Mouse (Mus musculus): Measurements from ENCODE around the gene C2cd5. TPM values are rescaled to one million over a fixed set of nuclear protein-coding genes. Genes with fewer than 3 reads are reported as not detected.

Gene C2cd5
- polyA plus RNA-seq, 1 experiment from 2014 or later = 28.5 TPM

DNA sequence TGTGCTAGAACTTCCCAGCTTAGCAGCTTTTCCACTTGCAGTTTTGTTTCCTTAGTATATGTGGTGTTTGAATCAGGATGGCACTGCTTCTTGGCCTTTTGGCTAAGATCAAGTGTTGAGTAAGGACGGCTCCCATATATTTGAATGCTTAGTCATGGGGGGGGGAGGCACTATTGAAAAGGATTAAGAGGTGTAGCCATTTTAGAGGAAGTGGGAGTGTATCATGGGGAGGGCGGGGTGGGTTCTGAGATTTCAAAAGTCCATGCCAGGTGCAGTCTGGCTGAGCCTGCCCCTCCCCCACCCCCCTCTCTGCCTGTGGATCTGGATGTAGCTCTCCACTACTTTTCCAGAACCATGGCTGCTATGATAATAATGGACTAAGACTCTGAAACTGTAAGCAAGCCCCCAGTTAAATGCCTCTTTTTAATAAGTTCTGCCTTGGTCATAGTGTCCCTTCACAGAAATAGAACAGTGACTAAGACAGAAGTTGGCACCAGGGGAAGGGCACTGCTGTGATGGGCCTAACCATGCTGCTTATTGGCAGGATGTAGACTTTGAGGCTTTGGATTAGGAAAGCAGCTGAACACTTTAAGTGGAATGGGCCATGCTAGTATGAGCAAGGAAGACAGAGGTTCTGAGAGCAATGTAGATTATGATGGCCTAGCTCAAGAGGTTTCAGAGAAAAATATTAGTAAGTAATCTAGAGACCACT, 15.5 kb downstream of the C2cd5 start:
- 90% methylated on average over 2 of the region's 2 CpGs for WGBS
- peaks cover 67% of the 10 kb centered on the region for H3K36me3 ChIP-seq
- no peaks in the 10 kb centered on the region for H3K9me3 ChIP-seq
- H3K4me3 ChIP-seq = no peak overlapping the region
- H3K27me3 ChIP-seq (ENCODE audit: insufficient read depth, poor library complexity, severe bottlenecking) = no peaks in the 10 kb centered on the region
- no peak overlapping the region for H3K27ac ChIP-seq
- H3K4me1 ChIP-seq = no peaks in the 10 kb centered on the region
- no peak for DNase-seq (ENCODE audit: low spot score)

DNA sequence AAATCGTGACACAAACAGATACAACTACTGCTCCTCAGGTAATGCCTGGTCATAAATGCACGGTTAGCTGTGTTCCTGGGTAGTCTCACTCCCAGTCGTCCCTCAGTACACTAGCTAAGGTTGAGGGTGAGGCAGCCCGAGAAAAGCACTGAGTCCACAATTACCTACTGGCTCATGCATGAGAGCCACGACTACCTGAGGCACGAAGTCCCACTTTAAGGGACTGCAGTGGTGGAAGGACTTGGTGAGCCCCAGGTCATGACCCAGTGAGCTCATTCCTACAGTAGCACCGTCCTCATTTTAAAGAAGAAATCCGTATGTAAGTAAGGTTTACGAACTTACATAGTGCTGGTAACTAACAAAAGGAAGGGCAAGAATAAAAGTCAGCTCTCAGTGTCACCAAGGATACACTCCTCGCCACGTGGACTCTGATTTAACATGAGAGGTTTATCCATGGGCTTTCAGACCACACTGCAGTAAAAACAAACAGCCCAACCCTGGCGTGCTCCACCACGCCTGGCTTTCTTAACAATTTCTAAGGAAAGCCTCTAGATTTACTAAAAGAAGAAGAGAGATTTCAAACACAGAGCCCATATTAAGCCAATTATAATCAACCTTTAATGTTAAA, 18.3 kb downstream of the C2cd5 start:
- Histone ChIP-seq H3K27me3 (ENCODE audit: insufficient read depth, poor library complexity, severe bottlenecking) (no peaks in the 10 kb centered on the region), H3K27ac (no peak overlapping the region), H3K4me3 (no peak overlapping the region), H3K9me3 (no peaks in the 10 kb centered on the region), H3K4me1 (no peaks in the 10 kb centered on the region; the same call in 1 of the 2 replicates), H3K36me3 (peaks cover 70% of the 10 kb centered on the region)
- no peak for DNase-seq (ENCODE audit: low spot score)
- WGBS = 84% methylated on average over 13 of the region's 13 CpGs

DNA sequence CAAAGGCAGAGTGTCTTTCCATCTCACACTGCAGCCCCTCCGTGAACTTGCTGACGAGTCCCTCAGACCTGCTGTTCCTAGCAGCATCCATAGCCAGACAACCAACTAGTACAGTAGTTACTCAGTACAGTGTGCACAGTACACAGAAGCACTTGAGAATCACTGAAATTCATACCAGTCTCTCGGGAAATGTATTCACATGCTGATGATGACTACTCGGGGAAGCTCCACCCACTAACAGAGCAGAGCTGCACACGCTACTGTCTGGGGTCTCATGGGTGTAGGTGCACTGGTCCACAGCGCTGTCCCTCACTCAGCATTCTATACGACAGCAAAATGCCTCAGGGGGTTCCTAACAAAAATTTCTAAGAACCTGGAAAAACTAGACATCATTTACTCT, 19.2 kb downstream of the C2cd5 start:
- 86% methylated on average over 7 of the region's 7 CpGs for WGBS
- Histone ChIP-seq H3K27me3 (ENCODE audit: insufficient read depth, poor library complexity, severe bottlenecking) (no peaks in the 10 kb centered on the region), H3K36me3 (peaks cover 67% of the 10 kb centered on the region)

DNA sequence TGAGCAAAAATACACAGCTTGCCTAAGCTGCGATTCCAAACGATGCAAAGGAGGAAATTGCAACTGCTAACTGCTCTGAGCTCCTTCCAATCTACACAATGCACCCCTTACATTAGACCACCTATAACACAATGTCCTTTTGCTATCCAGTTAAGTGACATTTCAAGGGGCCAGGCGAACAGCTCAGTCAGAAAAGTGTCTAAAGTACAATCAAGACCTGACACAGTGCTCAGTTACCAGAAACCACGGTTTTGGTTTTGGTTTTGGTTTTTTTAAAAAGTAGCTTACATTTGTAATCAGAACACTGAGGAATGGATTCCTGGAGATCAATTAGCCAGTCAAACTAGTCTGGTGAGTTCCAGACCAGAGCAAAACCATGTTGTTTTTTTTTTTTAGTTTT, 20.8 kb downstream of the C2cd5 start:
- no peaks in the 10 kb centered on the region for H3K9me3 ChIP-seq
- no peaks in the 10 kb centered on the region for H3K27me3 ChIP-seq (ENCODE audit: insufficient read depth, poor library complexity, severe bottlenecking)
- H3K4me3 ChIP-seq = no peak overlapping the region
- peaks cover 64% of the 10 kb centered on the region for H3K36me3 ChIP-seq
- H3K4me1 ChIP-seq = no peaks in the 10 kb centered on the region; the same call in 1 of the 2 replicates
- WGBS = 88% methylated on average over 4 of the region's 4 CpGs
- H3K27ac ChIP-seq = no peak overlapping the region
- DNase-seq (ENCODE audit: low spot score) = no peak

More for the DNA sequence above, 19.2 kb downstream of the C2cd5 start:
- Histone ChIP-seq H3K4me3 (no peak overlapping the region), H3K9me3 (no peaks in the 10 kb centered on the region), H3K4me1 (no peaks in the 10 kb centered on the region; the same call in 1 of the 2 replicates), H3K27ac (no peak overlapping the region)
- DNase-seq (ENCODE audit: low spot score) = no peak

DNA sequence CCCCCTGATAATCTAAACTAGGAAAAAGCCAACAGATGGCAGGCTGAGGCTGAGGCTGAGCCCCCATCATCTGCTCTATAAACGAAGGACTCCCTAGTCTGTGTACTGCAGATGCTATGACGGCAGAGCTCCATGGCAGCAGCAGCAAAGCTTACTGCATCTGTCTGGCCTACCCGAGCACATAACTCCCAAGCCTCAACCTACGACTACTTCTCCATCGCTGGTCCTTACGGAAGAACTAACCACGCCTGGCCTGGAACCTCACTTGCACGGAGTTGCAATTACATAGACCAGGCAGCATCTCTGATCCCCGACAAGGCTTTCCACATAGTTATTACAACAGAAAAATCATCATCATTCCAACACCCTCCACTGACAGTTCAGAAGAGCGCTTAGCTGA, 23.5 kb downstream of the C2cd5 start:
- no peak overlapping the region for H3K27ac ChIP-seq
- WGBS = 79% methylated on average over 10 of the region's 10 CpGs
- no peaks in the 10 kb centered on the region; the same call in 1 of the 2 replicates for H3K4me1 ChIP-seq
- no peak overlapping the region for H3K4me3 ChIP-seq
- no peak for DNase-seq (ENCODE audit: low spot score)
- H3K9me3 ChIP-seq = no peaks in the 10 kb centered on the region
- H3K36me3 ChIP-seq = peaks cover 62% of the 10 kb centered on the region
- no peaks in the 10 kb centered on the region for H3K27me3 ChIP-seq (ENCODE audit: insufficient read depth, poor library complexity, severe bottlenecking)

DNA sequence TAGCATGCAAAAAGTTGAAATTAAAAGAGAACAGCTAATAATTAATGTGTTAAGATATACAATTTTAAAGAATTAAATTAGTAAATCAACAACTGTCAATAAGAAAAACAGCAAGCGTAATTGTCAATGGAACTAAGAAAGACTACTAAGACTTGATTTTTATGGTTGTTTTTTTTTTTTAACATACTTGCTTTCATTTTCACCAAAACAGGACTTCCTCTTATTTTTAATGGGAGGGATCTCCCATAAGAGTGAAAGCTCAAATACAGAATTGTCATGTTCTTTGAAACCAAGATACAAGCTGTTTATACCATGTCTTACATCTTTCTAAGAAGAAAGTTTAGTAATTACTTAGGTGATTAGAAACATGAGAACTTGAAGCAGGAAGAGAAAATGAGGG, 26.0 kb downstream of the C2cd5 start:
- DNase-seq (ENCODE audit: low spot score) = no peak
- Histone ChIP-seq H3K4me3 (no peak overlapping the region), H3K27ac (no peak overlapping the region), H3K9me3 (no peaks in the 10 kb centered on the region), H3K36me3 (peaks cover 52% of the 10 kb centered on the region), H3K27me3 (ENCODE audit: insufficient read depth, poor library complexity, severe bottlenecking) (no peaks in the 10 kb centered on the region), H3K4me1 (no peaks in the 10 kb centered on the region; the same call in 1 of the 2 replicates)
- 85% methylated on average over 1 of the region's 1 CpGs for WGBS

DNA sequence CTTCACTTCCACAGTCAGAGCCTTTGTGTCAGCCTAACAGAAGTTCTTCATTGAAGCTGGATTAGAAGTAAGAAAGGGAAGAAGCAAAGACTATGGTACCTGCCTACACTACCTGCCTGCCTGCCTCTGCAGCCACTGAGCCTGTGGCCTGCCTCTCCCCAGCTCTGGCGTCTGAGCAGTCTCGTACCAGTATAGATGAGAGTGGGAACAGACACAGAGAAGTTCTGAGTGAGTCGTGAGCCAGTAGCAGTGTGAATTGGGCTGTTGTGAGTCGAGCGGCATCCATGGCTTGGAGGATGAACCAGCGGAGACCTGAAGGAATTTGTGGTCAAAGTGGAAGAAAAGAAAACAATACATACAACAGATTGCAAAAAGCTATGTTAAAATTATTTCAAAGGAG, 26.5 kb downstream of the C2cd5 start:
- H3K4me3 ChIP-seq = no peak overlapping the region
- DNase-seq (ENCODE audit: low spot score) = no peak
- H3K27ac ChIP-seq = no peak overlapping the region
- 82% methylated on average over 6 of the region's 6 CpGs for WGBS
- no peaks in the 10 kb centered on the region for H3K9me3 ChIP-seq
- H3K36me3 ChIP-seq = peaks cover 47% of the 10 kb centered on the region
- peaks cover 2% of the 10 kb centered on the region for H3K4me1 ChIP-seq
- no peaks in the 10 kb centered on the region for H3K27me3 ChIP-seq (ENCODE audit: insufficient read depth, poor library complexity, severe bottlenecking)

DNA sequence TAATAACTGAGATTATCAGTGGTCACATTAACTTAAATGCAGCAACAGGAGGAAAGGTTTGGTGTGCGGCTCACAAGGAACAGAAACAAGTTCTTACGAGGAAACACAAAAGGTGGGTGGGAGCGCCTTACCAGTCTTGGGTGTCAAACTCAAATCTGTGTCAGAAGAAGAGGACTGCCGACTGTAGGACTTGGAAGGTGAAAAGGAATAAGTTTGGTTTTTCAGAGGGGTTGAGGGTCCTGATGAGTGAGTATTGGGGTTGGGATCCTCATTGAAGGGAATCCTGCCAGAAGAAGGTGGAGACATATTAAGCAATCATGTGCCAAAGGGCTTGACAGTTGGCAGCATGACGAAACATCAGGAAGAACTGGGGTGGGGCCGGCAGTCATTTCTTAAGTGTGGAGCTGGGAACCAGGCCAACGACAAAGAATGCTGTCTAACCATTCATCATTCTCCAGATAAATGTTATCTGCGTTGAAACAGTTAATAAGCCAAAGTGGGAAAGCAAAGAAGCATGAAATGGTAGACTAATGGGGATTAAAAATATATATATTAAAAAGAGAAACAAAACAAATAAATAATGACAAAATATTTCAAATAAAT, 27.4 kb downstream of the C2cd5 start:
- DNase-seq (ENCODE audit: low spot score) = no peak
- Histone ChIP-seq H3K27me3 (ENCODE audit: insufficient read depth, poor library complexity, severe bottlenecking) (no peaks in the 10 kb centered on the region), H3K36me3 (peaks cover 38% of the 10 kb centered on the region), H3K9me3 (no peaks in the 10 kb centered on the region), H3K4me1 (peaks cover 4% of the 10 kb centered on the region), H3K4me3 (no peak overlapping the region), H3K27ac (no peak overlapping the region)
- 74% methylated on average over 8 of the region's 8 CpGs for WGBS

DNA sequence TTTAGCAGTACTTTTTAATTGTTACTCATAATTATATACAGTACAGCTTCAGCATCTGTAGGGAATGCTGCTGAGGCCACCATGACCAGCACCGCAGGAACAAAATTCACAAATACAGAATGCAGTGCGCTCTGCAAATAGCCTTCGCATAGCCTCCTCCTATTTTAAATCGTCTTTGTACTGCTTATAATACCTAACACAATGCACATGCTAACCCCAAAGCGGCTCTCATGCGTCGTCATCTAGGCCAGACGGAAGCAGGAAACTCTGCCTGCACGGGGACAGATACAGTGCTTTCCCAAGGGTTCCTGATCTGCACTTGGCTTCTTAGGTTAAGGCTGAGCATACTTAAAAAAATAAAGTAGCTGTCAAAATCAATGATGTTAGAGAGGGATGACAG, 29.2 kb downstream of the C2cd5 start:
- no peaks in the 10 kb centered on the region for H3K9me3 ChIP-seq
- no peaks in the 10 kb centered on the region for H3K27me3 ChIP-seq (ENCODE audit: insufficient read depth, poor library complexity, severe bottlenecking)
- no peak overlapping the region for H3K4me3 ChIP-seq
- no peak for DNase-seq (ENCODE audit: low spot score)
- peaks cover 4% of the 10 kb centered on the region; the same call in 1 of the 2 replicates for H3K4me1 ChIP-seq
- H3K36me3 ChIP-seq = peaks cover 25% of the 10 kb centered on the region
- H3K27ac ChIP-seq = no peak overlapping the region
- 80% methylated on average over 9 of the region's 9 CpGs for WGBS

DNA sequence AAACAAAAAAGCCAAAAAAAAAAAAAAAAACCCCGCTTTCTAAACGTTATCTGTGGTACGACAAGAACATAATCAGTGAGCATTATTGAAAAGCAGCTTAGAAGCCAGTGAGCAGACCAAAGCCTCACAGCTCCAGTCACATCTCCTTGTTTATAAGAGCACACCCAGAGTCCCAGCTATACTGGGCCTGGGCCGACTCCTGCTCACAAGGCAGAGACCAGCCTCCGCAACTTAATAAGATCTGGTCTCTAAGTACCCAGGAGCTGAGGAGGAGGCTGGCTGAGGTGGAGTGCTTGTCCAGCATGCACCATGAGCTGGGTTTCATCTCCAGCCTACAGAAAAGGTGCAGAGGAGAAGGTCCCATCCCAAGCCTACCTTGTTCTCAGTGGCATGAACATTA, 29.9 kb downstream of the C2cd5 start:
- WGBS = 79% methylated on average over 5 of the region's 5 CpGs
- H3K27me3 ChIP-seq (ENCODE audit: insufficient read depth, poor library complexity, severe bottlenecking) = no peaks in the 10 kb centered on the region
- no peak overlapping the region for H3K27ac ChIP-seq
- DNase-seq (ENCODE audit: low spot score) = no peak
- H3K9me3 ChIP-seq = no peaks in the 10 kb centered on the region
- H3K4me1 ChIP-seq = peaks cover 4% of the 10 kb centered on the region; the same call in 1 of the 2 replicates
- H3K4me3 ChIP-seq = no peak overlapping the region
- peaks cover 18% of the 10 kb centered on the region for H3K36me3 ChIP-seq

DNA sequence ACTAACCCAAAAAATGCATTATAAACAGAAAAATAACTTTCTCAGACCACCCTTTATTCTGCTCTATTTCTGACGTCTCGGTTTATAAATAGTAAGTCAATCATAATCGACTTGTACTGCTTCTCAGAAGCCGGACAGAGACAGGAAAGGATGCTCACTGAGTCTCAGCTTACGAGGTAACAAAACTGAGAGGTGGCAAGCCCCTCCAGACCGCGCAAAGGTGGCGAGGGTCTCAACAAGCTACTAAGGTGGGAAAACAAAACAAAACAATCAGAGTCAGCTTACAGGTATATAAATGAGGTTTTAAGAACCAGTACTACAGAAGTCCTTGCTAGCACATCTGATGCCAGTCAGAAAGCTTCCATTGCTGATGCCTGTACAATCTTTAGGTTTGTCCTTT, 30.3 kb downstream of the C2cd5 start:
- H3K27ac ChIP-seq = no peak overlapping the region
- H3K4me1 ChIP-seq = peaks cover 4% of the 10 kb centered on the region; the same call in 1 of the 2 replicates
- H3K36me3 ChIP-seq = peaks cover 16% of the 10 kb centered on the region; the same call in 1 of the 2 replicates
- WGBS = 89% methylated on average over 8 of the region's 8 CpGs
- no peaks in the 10 kb centered on the region for H3K27me3 ChIP-seq (ENCODE audit: insufficient read depth, poor library complexity, severe bottlenecking)
- H3K4me3 ChIP-seq = no peak overlapping the region
- H3K9me3 ChIP-seq = no peaks in the 10 kb centered on the region
- no peak for DNase-seq (ENCODE audit: low spot score)

DNA sequence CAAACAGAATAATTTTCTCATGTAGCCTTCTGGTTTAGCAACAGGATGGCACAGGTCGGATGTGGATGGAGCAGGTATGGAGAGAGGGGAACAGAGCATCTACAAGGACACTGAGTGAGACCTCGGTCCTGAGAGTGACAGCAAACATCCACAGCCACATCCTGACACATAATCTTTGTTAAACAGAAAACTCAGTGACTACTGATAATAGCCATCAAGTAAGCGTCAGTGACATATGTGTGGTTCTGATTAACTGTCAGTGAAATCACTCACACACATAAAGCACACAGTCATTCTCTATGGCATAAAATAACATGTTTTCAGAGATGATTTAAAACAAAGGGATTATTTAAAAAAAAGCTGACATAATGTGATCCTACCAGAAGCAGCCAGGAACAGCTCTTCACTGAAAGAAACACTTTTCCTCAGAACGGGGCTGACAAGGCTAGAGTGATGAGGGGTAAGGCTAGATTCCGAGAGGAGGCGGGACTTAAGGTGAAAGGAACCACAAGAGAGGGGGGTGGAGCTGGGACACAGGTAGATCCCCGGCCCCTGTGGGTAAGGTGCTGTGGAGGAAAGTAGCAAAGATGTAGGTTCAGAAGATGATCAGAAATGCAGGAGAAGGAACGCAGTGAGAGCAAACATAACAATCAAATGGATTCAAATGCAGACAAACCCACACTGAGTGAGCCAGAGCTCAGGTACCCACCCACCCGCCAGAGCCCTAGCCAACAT, 31.6 kb downstream of the C2cd5 start:
- Histone ChIP-seq H3K4me1 (peaks cover 8% of the 10 kb centered on the region; the same call in 1 of the 2 replicates), H3K9me3 (no peaks in the 10 kb centered on the region), H3K4me3 (no peak overlapping the region), H3K36me3 (peaks cover 9% of the 10 kb centered on the region; the same call in 1 of the 2 replicates), H3K27ac (no peak overlapping the region), H3K27me3 (ENCODE audit: insufficient read depth, poor library complexity, severe bottlenecking) (no peaks in the 10 kb centered on the region)
- WGBS = 51% methylated on average over 9 of the region's 9 CpGs
- no peak for DNase-seq (ENCODE audit: low spot score)
